Mouse (Mus musculus) A20 (cell line): ENCODE measurements at regions not wholly inside any gene's neighbourhood (a gene's known extent, or its start where the extent isn't known, plus 50 kb on each side); places are given as distances from the start of the nearest gene placed in this dataset.

Source experiments
- DNase-seq: peaks from one replicate; pipeline ENCODE4 v3.0.0-alpha.2; 2011; ENCODE audit warnings: low read depth, low spot score

DNA sequence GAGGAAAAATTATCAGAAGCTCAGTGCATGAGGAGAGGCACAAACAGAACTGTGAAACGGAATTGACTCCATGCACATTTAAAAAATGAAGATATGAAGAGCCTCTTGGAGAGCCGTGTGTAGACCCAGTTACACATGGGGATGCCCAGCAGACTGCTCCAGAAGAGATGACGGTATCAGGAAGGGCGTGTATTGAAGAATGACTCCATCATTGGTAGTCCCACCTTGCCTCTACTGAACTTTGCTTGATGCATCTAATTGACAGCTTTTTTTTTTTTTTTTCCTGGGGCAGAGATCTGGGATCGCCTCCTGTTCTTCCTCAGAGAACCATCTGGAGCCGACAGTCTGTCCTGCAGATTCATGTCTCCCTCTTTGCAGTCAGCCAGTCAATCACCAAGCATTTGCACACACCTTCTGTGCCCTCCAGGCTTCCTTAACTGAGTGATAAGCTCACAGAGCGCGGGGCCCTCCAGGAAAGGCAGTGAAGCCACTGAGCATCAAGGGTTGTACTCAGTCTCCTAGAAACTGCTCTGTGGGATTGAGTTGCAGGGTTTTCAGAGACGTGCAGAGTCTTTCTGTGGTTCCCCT, 57.6 kb upstream of the D1Pas1 start:
- DNase-seq: no peak

DNA sequence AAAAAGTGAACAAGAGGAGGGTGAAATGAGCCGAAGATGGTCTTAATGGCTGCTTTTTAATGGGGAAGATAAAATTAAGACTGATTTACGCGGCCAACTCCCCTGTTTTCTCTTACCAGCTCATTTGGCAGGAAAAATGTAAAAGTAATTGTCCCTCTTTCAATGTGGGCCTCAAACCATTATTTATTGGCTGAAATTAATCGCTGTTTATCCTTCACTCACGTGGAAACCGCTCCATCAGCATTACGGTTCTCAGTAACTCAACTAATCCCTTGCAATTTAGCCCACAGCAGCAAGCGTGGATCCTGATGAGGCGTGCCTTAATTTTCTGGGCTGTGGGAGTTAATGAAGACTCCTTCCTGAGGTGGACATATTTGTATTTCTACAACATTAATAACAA, 58.1 kb upstream of the D1Pas1 start:
- no peak for DNase-seq

DNA sequence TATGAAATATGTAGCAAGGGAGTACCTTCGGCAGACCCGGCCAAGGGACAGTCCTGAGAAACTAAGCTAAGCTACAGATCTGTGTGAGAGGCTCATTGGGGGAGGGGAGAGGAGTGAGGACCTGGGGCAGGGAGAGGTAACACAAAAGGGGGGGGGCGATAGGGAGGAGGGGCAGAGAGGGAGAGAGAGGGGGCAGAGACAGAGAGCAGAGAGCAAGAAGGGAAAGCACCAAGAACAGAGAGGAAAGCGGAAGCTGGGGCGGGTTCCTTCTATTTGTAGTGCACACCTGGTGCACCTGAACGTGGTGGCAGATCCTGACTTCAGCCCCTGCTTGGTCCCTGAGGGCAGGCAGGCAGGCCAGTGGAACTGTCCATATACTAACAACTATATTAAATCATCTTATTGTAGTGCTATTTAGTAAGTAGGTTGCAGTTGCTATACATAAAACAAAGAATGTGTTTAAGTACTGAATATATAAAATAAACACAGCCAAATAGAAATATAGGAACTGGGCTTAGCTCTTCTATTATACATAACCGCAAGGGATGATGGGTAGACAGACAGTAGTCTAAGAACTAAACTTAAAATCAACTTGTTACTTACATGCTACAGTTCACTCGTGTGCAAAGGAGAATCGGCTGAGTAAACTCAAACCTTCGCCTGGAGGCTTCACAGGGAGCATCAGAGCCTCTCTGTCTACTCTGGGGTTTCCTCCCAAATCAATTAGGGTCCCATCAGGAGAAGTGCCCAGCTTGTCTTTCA, 59.6 kb upstream of the D1Pas1 start:
- DNase-seq: peak; percentile 98

DNA sequence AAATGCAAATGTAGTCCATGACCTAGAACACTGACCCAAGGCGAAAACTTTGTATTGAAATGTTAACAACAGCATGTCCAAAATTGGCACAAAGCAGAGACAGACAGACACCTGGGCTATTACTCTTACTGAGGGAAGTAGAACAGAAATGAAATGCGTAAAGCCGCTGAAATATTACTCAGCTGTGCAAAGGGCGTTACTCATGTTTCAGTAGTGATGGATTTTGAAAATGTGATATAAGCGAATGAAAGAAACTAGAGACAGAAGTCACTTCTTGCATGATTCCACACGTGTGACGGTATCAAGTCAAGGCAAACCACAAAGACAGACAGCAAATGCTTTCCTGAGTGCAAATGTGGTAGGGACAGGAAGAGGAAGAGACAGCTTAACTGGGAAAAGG, 61.3 kb upstream of the D1Pas1 start:
- DNase-seq: peak; percentile 90

DNA sequence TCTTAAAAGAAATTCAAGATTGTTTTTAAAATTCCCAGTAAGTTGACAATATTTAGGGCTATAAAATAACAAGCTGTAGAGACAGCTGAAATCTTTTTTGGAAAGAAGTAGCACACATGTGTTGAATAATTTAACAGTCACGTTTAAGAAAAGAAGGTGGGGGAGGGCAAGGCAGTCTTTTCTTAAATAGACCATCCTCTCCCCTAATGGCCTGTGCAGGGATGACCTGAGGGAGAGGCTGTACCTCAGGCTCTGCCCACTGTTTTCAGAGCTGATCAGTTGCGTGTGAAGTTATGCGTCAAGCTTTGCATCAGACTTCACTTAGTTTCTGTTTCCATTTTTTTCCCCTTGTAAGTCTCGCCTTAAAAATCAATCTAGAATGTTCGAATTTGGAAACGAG, 65.7 kb upstream of the D1Pas1 start:
- DNase-seq: no peak

DNA sequence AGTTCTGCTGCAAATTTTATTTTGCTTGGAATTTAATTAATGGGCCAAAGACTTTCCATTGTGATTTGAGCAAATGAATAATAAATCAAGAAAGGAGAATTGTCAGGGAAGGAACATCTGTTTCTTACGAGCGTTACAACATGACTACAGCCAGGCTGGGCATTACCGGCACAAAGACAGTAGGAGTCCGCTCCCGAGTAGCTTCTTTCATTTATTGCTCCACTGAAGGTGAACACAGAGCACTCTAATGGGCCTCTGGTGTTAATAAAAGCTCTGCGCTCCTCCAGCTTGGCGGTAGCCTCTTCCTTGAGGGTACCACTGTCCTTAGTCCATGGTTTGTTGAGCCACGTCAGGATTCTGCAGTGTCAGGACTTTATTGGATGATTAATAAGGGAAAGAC, 69.0 kb upstream of the D1Pas1 start:
- DNase-seq: no peak

DNA sequence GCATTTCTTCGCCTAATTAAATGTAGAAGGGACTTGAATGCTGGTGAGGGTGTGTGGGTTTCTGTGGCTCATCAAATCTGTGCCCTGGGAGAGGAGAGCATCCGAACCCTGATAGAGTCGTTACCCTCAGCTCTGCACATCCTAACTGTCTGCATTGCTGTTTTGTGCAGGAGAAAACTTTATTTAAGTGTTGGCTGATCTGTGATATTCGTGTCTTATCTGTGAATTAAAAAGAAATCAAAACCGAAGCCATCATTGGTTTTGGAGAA, 77.7 kb upstream of the D1Pas1 start:
- DNase-seq: no peak

DNA sequence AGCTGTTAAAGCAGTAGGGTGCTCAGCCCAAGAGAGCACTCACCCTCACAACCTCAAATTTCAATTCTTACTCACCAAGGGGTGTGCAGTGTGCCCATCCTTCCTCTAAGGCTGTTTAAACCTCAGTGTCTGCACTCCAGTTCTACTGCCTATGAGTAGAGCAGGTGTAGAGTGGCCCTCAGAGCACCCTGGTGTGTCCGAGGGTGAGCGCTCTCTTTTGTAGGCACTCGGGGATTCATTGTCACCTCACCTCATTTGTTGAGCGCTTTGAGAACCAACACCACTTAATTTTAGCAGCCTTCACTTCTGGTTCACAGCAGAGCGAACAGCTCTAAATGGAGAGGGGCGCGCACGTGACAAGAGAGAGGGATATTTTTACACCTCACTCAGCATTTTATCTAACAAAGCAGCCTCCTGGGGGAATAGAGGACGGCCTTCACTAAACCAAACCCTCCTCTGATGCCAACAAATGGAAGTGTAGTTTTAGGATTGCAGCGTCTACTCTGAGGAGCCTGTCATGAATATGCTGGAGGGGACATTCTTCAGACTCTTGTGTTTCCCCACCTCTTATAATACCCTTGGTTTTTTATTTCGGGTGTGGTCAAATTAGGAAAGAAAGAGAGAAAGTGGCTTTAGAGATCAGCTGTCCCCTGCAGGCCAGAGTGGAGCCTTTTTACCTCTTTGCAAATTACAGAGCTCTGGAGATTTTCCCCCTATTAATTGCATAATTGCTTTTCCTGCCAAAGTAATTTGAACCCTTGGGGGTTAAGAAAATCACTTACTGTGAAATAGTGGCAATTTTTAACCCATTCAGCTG, 78.2 kb upstream of the D1Pas1 start:
- DNase-seq: peak; percentile 93

DNA sequence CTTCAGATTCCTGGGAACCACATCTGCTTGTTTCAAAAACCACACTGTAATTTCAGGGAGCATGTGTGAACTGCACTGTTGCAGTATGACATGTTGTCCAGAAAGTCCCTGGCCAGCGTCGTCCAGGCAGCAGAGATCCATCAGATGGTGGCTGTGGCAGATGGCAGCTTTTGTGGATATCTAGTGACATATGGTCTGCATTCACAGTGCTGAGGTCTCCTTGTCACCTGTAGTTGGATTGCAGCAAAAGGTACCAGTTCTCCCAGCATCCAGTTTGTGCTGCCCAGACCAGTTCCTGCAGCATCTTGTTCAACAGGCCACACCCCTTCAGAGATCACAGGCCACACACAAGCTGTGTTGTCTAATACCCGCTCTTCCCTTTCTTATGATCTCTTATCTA, 80.1 kb upstream of the D1Pas1 start:
- no peak for DNase-seq

DNA sequence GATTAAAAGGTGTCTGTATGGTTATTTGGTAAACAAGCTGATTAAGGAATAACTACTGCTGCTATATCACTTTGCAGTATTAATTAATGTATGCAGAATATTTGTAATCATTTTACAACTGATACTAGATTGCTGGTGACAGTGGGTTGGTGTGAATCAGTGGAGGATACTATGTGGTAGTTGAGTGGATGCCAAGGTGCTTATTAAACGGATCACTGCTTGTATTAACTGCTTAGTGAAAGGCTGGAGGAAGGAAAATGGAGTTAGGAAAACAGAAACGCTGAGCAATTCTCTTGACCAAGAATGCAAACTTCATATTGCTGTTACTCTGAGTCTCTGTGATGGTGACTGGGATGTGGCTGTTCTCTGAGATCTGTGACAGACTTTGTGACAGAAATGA, 86.8 kb upstream of the D1Pas1 start:
- no peak for DNase-seq

DNA sequence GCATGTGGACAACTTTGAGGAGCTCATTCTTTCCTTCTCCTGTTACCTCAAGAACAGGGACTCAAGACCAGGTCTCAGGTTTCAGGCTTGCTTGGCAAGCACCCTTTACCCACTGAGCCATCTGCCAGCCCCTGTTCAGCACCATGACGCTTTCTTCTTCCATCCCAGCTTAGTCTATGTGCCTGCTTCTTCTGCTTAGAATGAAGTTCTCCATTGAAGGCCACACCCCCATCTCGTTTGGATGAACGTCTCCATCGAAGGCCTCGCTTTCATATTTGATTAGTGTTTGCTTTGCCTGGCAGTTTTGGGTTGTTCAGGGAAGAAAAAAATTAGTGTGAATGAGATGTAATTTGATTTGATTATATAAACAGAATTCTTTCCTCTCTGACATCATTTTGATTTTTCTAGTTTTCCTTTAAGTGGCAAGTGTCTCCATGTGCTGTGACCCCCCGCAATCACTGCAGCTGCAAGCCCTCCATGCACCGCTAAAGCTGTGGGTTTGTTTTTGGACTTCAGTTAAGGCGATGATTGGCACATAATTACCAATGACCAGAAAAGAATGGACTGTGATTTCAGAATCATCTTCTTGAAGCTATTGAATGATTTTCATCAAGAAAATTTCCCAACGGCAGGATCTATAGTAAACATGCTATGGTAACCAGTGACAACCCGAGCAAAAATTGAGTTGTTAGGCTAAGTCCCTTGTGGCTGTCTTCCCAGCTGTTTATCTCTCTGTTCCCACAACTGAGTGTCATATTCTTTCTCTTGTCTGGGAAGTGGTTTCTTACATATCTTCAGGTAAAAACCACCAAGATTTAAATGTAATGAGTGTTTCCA, 106.4 kb upstream of the D1Pas1 start:
- no peak for DNase-seq

DNA sequence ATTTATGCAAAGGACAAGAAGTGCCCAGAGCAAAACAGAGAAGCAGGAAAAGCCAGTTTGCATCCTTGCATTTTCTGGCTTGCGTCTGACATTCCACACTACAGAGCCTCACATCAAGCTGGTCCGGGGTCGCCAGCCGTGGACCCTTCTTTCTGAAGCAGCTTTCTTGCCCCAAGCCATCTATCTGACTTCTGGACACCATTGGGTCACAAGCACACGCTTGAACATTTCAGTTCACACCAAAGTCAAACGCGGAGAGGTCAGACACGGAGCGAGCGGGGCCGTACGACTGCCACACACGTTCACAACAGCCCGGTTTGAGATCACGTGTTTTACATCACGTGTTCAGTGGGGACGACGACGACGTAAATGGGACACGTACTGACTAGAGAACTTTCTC, 108.9 kb upstream of the D1Pas1 start:
- no peak for DNase-seq

DNA sequence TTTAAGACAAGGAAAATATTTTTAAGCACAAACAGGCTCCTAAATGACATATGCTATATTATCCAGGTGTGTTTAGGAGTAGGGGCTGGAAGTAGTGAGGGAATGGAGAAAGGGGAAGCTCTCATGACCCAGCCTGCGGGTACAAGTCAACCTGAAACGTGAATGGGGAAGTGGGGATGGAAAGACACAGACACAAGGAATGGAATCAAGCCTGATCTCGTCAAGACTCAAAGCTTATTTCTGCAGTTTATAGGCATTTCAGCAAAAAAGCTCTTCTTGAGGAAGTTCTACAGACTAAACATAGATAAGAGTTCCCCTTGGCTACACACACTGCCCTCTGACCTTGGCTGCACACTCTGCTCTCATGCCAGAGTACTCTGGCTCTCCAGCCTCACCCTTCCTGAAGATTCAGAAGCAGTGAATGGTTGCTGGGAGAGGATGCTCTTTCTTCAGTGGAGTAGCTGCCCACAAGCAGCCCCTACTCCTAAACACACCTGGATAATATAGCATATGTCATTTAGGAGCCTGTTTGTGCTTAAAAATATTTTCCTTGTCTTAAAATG, 106.4 kb upstream of the Rrp15 start:
- peak; percentile 74 for DNase-seq

DNA sequence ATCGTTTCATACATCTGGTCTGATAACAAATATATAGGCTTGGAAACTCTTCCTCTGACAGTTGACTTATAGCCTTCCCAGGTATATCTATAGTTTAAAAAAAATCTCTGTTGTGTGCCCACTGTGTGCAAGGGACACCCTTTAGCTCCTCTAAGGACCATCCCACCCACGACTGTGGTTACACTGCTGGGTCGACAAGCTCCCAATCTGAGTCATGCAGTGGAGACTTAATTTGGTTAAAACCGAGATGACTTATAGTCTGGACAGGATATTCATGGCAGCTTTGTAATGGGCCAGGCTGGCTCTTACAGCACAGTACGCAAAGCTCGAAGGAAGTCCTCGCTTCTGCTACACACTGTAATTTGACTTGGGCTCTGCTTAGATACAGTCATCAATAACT, 96.1 kb upstream of the Rrp15 start:
- no peak for DNase-seq

DNA sequence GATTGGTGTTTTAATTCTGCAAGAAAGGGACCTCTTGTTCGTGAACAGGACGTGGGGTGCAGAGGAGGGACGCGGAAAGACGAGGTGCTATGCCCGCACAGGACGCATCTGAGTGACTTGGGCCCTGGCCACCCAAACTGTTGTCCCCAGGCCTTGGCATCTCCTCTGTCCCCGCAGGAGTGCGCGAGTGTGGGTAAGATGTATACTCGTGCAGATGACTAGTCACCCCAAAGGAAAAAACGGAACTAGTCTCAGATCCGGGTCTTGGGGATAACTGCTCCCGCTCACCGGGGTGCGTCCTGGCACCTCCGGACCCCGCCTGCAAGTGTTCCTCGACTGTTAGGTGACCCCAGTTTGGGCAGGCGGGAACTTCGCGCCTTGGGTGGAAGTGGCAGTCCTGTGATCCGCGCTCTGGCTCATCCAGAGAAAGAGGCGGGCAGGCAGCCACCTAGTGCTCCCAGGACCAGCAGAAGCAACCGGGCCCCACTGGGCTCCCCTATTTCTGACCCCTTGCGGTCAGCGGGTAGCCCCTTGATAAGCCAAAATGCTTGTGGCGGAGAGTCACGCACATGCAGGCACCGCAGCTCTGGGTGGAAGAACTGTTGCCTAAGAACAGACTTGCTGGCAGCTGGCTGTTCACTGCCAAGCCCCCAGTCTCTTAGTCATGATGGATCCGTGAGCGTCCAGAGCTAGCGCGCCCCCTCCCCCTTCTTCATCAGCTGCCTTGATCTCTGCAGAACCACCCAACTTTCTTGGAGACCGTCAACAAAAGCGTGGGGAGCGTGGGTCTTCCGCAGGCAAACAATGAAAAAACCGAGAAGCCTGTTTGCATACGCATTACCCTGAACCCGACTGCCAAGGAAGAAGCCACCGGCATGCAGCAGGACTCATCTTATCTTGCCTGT, 85.0 kb upstream of the Rrp15 start:
- DNase-seq: no peak

DNA sequence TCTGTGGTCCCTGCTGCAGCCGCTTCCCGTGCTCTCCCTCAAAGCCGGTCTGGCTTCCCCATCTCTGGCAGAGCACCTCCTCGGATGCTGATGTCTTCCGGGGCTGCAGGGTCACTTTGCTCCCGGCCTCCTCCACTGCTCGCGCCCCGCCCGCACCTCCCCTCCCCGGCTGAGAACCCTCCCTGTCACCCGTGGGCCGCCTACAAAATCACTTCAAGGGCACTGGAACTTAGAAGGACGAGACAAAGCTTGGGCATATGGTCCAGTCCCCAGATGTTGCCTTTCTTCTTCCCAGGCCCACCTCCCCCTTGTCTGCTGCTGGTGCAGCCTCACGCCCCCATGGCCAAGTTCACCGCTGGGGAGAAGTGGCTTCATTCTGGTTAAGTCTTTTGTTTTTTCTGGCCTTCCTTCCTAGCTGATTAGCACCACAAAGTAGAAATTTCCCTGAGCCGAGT, 84.3 kb upstream of the Rrp15 start:
- DNase-seq: no peak

DNA sequence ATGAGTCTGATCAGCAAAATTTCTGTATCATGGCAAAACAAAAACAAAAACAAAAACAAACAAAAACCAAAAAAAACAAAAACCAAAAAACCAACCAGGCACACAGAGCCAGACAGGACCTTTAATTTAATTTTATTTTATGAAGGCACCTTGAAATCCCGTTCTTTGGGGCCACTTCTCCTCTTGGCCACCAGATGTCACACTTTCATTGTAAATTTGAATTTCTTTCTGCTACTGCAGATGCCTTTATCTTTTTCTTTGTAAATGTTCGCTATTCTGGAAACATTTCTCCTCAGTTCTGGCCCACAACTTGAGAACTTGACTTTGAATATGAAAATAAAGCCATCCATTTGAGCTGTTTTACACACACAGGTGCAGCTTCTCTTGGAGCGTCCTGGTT, 78.6 kb upstream of the Rrp15 start:
- peak; percentile 87 for DNase-seq

DNA sequence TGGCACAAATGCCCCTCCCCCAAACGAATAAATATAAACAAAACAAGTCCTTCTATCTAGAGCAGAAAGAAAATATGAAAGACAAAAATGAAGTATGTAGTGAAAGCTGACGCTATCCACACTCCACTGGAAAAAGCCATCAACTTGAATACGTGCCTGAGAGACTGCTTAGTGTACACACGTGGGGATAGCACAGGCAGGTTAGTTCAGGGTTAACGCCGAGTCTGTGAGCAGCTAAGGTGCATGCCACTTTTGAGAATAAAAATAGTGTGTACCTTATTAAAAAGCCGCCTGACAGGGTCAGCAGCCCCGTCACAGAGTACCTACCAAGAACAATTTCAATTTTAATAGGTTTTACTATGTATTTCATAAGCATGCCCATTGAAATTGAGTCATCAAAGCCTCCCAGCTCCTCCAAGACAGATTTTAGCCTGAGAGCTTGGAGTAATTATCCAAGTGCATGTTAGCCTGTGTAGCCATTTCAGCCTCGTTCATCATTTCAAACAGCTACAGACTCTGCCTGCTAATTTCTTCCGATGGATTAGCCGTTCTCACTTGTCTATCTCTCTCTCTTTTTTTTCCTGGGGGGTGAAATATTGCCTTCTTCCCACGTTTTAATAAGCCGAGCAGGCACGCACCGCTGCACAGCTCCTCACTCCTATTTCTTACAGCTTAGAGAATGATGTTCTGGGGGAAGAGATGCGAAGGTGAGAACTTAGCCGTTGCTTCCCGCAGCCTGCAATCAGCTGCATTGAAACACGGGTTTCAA, 59.2 kb upstream of the Rrp15 start:
- no peak for DNase-seq

DNA sequence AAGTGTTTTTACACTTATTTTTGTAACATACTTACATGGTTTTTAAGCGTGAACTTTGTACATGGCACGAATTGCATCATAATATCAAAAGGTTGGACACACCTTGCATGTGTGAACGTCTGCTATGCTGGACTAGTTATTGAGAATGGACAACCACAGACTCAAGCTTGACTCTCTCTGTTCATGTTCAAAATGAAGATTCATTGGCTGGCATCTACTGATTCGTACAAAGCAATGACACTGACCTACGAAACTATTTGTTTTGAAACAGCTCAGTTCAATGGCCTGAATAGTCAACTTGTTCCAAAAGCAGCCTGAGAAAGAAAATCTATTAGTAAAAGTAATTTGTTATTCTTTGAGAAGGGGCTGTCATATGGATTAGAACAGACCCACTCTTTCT, 55.3 kb upstream of the Rrp15 start:
- DNase-seq: no peak
